Mouse (Mus musculus) forebrain, embryonic 11.5 days (tissue): ENCODE measurements around the gene Tldc1. TPM values are rescaled to one million over a fixed set of nuclear protein-coding genes. Genes with fewer than 3 reads are reported as not detected.

ENCODE experiments used
- ATAC-seq: fragments of 200-750 bp; cut with Nextera tagmentation; replicated peaks from 2 replicates; pipeline ENCODE4 v1.8.0; 2017; ENCODE audit warnings: moderate TSS enrichment; ENCODE audit not compliant: low FRiP score
- DNase-seq: peaks from one replicate; pipeline ENCODE4 v3.0.0-alpha.2; 2017; ENCODE audit warnings: low spot score
- H3K27ac ChIP-seq: fragments of 300-500 bp; sonication (generic); 2 replicates; pipeline ENCODE4 v1.5.1; 2014; ENCODE audit warnings: low read depth, low read length
- H3K27me3 ChIP-seq: fragments of 300-500 bp; sonication (generic); 2 replicates; pipeline ENCODE4 v1.6.1; 2014; ENCODE audit warnings: mild to moderate bottlenecking, low read length, mixed read lengths; ENCODE audit not compliant: control insufficient read depth, insufficient read depth
- H3K36me3 ChIP-seq: fragments of 300-500 bp; sonication (generic); 2 replicates; pipeline ENCODE4 v1.6.1; 2014; ENCODE audit warnings: mild to moderate bottlenecking, low read length, moderate library complexity, mixed read lengths; ENCODE audit not compliant: control insufficient read depth, insufficient read depth
- H3K4me1 ChIP-seq: fragments of 300-500 bp; sonication (generic); replicated peaks from 2 replicates; pipeline ENCODE4 v1.6.1; 2014; ENCODE audit warnings: low read length, mixed read lengths; ENCODE audit not compliant: control insufficient read depth, insufficient read depth
- H3K4me2 ChIP-seq: fragments of 300-500 bp; sonication (generic); 2 replicates; pipeline ENCODE4 v1.6.1; 2014; ENCODE audit warnings: low read depth, mild to moderate bottlenecking, low read length, moderate library complexity, mixed read lengths; ENCODE audit not compliant: severe bottlenecking
- H3K4me3 ChIP-seq: fragments of 300-500 bp; sonication (generic); 2 replicates; pipeline ENCODE4 v1.5.1; 2014; ENCODE audit warnings: low read depth, low read length
- H3K9ac ChIP-seq: fragments of 300-500 bp; sonication (generic); 2 replicates; pipeline ENCODE4 v1.6.1; 2014; ENCODE audit warnings: low read length
- H3K9me3 ChIP-seq: fragments of 300-500 bp; sonication (generic); 2 replicates; pipeline ENCODE4 v1.6.1; 2016; ENCODE audit warnings: low read length, mixed read lengths; ENCODE audit not compliant: control insufficient read depth
- WGBS: fragments of 180-500 bp; shearing (Covaris S2); extraction: QIAGEN DNeasy Blood & Tissue Kit; methylation state at CpG from one replicate; pipeline ENCODE4 v1.1.7; 2014; 5-methylcytosine and 5-hydroxymethylcytosine counted together
- polyA plus RNA-seq: library from polyadenylated mRNA; unstranded; fragments of >200 nt; fragmentation: Nextera tagmentation; extraction: Ambion mirVana; gene quantifications from 2 replicates; pipeline ENCODE4 v1.2.1, GENCODE M21; 2014

Gene Tldc1
- polyA plus RNA-seq, 1 experiment from 2014 or later: 13.4 TPM

- H3K4me1 ChIP-seq: no peaks in the 10 kb centered on the region
- WGBS: 90% methylated on average over 8 of the region's 8 CpGs
- no peak overlapping the region for H3K9ac ChIP-seq
- H3K9me3 ChIP-seq: no peaks in the 10 kb centered on the region
- H3K27me3 ChIP-seq: no peaks in the 10 kb centered on the region
- ATAC-seq (no peak), DNase-seq (no peak)
- H3K36me3 ChIP-seq: no peaks in the 10 kb centered on the region
- H3K4me3 ChIP-seq: no peak overlapping the region
- no peak overlapping the region for H3K27ac ChIP-seq
- H3K4me2 ChIP-seq: no peak overlapping the region
Observed at GRCm38 (mm10) chr8:119728351-119728895, 49.8 kb downstream of the Tldc1 start.

GRCm38 (mm10) chr8:119727093-119727492 is 51.1 kb downstream of the Tldc1 start:
- 87% methylated on average over 8 of the region's 8 CpGs for WGBS
- H3K4me3 ChIP-seq: no peak overlapping the region
- no peak overlapping the region for H3K27ac ChIP-seq
- H3K4me1 ChIP-seq: no peaks in the 10 kb centered on the region
- H3K4me2 ChIP-seq: no peak overlapping the region
- ATAC-seq (no peak), DNase-seq (no peak)
- H3K9ac ChIP-seq: no peak overlapping the region
- H3K36me3 ChIP-seq: no peaks in the 10 kb centered on the region
- H3K9me3 ChIP-seq: no peaks in the 10 kb centered on the region
- H3K27me3 ChIP-seq: no peaks in the 10 kb centered on the region

GRCm38 (mm10) chr8:119724596-119724995 is 53.6 kb downstream of the Tldc1 start:
- Histone ChIP-seq H3K27me3 (no peaks in the 10 kb centered on the region), H3K4me2 (no peak overlapping the region), H3K36me3 (no peaks in the 10 kb centered on the region), H3K4me3 (no peak overlapping the region), H3K9ac (no peak overlapping the region), H3K9me3 (no peaks in the 10 kb centered on the region), H3K27ac (no peak overlapping the region), H3K4me1 (no peaks in the 10 kb centered on the region)
- ATAC-seq (no peak), DNase-seq (no peak)
- WGBS: 90% methylated on average over 6 of the region's 6 CpGs

DNA sequence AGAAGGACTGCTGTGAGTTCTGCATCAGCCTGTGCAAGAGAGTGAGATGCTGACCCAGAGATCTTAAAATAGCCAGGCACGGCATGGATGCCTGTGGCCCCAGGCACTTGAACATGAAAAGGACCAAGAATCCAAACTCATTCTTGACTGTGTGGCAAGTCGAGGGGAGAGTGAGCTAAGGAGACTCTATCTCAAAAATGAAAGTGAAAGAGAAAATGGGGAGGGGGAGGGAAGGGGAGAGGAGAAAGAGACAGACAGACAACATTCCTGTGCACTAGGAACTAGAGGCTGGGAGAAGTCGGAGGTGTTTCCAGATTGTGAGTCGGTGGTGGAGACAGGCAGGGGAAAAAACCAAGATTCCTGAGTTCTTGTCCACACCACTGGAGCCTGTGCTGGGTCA is 54.5 kb downstream of the Tldc1 start:
- Histone ChIP-seq H3K27ac (no peak overlapping the region), H3K4me1 (no peaks in the 10 kb centered on the region), H3K36me3 (no peaks in the 10 kb centered on the region), H3K9ac (no peak overlapping the region), H3K27me3 (no peaks in the 10 kb centered on the region), H3K9me3 (no peaks in the 10 kb centered on the region), H3K4me3 (no peak overlapping the region), H3K4me2 (no peak overlapping the region)
- DNase-seq (no peak), ATAC-seq (no peak)
- WGBS: 74% methylated on average over 4 of the region's 4 CpGs

GRCm38 (mm10) chr8:119722348-119722747 is 55.9 kb downstream of the Tldc1 start:
- DNase-seq: no peak
- no peak for ATAC-seq
- H3K9ac ChIP-seq: no peak overlapping the region
- no peak overlapping the region for H3K4me3 ChIP-seq
- no peaks in the 10 kb centered on the region for H3K4me1 ChIP-seq
- no peaks in the 10 kb centered on the region for H3K9me3 ChIP-seq
- 59% methylated on average over 6 of the region's 6 CpGs for WGBS
- H3K27ac ChIP-seq: no peak overlapping the region
- no peak overlapping the region for H3K4me2 ChIP-seq
- H3K36me3 ChIP-seq: no peaks in the 10 kb centered on the region
- no peaks in the 10 kb centered on the region for H3K27me3 ChIP-seq

DNA sequence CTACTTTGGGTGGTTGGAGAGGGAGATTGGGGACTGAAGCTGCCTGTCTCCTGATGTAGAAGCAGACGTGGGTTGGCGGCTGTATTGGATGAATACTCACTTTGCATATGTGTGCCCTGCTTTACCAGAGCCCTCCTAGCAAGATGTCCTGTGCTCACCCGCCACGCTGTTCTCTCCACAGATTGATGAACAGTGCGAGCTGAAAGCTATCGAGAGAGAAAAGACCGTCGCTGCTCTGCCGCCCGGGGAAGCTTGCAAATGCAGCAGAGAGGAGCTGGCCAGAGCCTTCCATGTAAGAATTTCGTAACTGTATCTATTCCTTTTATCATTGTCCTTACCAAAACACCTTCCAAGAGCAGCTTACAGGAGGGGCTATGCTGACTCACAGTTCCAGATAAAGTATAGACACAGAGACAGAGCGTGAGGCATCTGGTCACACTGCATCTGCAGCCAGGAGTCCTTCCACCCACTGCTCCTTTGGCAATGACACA is 59.2 kb downstream of the Tldc1 start:
- H3K27ac ChIP-seq: no peak overlapping the region
- no peaks in the 10 kb centered on the region for H3K9me3 ChIP-seq
- no peak for ATAC-seq
- no peaks in the 10 kb centered on the region for H3K4me1 ChIP-seq
- H3K4me3 ChIP-seq: no peak overlapping the region
- no peak overlapping the region for H3K9ac ChIP-seq
- H3K27me3 ChIP-seq: no peaks in the 10 kb centered on the region
- WGBS: 76% methylated on average over 12 of the region's 12 CpGs
- DNase-seq: no peak
- no peak overlapping the region for H3K4me2 ChIP-seq
- no peaks in the 10 kb centered on the region for H3K36me3 ChIP-seq

DNA sequence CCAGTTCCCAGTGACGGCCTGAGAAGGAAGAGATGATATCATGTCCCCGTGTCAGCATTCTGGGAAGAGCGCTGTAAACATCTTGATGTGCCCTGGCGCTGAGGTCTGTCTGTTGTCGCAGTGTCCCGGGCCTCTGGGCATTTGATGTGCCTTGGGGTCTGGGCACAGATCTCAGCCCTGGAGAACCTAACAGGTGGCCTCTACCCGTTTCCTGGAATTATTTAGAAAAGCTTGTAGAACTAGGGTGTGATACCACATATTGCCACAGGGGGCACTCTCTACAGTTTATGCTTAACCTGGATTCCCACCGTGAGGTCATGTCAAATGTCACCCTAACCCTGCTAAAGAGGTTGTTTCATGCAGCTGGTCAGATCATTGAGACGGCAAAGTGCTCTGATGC is 60.5 kb downstream of the Tldc1 start:
- 61% methylated on average over 9 of the region's 9 CpGs for WGBS
- no peak overlapping the region for H3K27ac ChIP-seq
- H3K4me3 ChIP-seq: no peak overlapping the region
- no peak for ATAC-seq
- no peaks in the 10 kb centered on the region for H3K27me3 ChIP-seq
- no peaks in the 10 kb centered on the region for H3K36me3 ChIP-seq
- H3K9ac ChIP-seq: no peak overlapping the region
- no peaks in the 10 kb centered on the region for H3K4me1 ChIP-seq
- no peaks in the 10 kb centered on the region for H3K9me3 ChIP-seq
- no peak overlapping the region for H3K4me2 ChIP-seq
- no peak for DNase-seq

GRCm38 (mm10) chr8:119716730-119717299 is 61.4 kb downstream of the Tldc1 start:
- Histone ChIP-seq H3K4me2 (no peak overlapping the region), H3K4me1 (no peaks in the 10 kb centered on the region), H3K9ac (no peak overlapping the region), H3K27ac (no peak overlapping the region), H3K36me3 (no peaks in the 10 kb centered on the region), H3K27me3 (no peaks in the 10 kb centered on the region), H3K4me3 (no peak overlapping the region), H3K9me3 (no peaks in the 10 kb centered on the region)
- DNase-seq (no peak), ATAC-seq (no peak)

GRCm38 (mm10) chr8:119715221-119715620 is 63.0 kb downstream of the Tldc1 start:
- no peaks in the 10 kb centered on the region for H3K36me3 ChIP-seq
- H3K27ac ChIP-seq: no peak overlapping the region
- H3K9me3 ChIP-seq: no peaks in the 10 kb centered on the region
- no peak overlapping the region for H3K4me3 ChIP-seq
- no peak overlapping the region for H3K9ac ChIP-seq
- H3K4me2 ChIP-seq: no peak overlapping the region
- 80% methylated on average over 12 of the region's 12 CpGs for WGBS
- DNase-seq (no peak), ATAC-seq (no peak)
- H3K4me1 ChIP-seq: no peaks in the 10 kb centered on the region
- no peaks in the 10 kb centered on the region for H3K27me3 ChIP-seq
